Mouse (Mus musculus) kidney, embryonic 14.5 days (tissue): Measurements from ENCODE around the gene Tipin. TPM values are rescaled to one million over a fixed set of nuclear protein-coding genes. Genes with fewer than 3 reads are reported as not detected.

Experiments
- ATAC-seq: fragments of 200-750 bp; cut with Nextera tagmentation; 2 replicates; pipeline ENCODE4 v1.8.0; 2017; ENCODE audit warnings: moderate number of reproducible peaks, mild to moderate bottlenecking, moderate TSS enrichment, moderate library complexity; ENCODE audit not compliant: low FRiP score, low TSS enrichment
- H3K27ac ChIP-seq: fragments of 300-500 bp; sonication (generic); 2 replicates; pipeline ENCODE4 v1.5.1; 2014; ENCODE audit warnings: low read depth, mild to moderate bottlenecking, low read length, moderate library complexity, mixed read lengths
- H3K27me3 ChIP-seq: fragments of 300-500 bp; sonication (generic); 2 replicates; pipeline ENCODE4 v1.6.1; 2014; ENCODE audit warnings: mild to moderate bottlenecking, low read length; ENCODE audit not compliant: control insufficient read depth, insufficient read depth
- H3K36me3 ChIP-seq: fragments of 300-500 bp; sonication (generic); 2 replicates; pipeline ENCODE4 v1.6.1; 2014; ENCODE audit warnings: low read length, mixed read lengths; ENCODE audit not compliant: control insufficient read depth, insufficient read depth
- H3K4me1 ChIP-seq: fragments of 300-500 bp; sonication (generic); 2 replicates; pipeline ENCODE4 v1.6.1; 2014; ENCODE audit warnings: low read length, mixed read lengths; ENCODE audit not compliant: control insufficient read depth, insufficient read depth
- H3K4me2 ChIP-seq: fragments of 300-500 bp; sonication (generic); replicated peaks from 2 replicates; pipeline ENCODE4 v1.6.1; 2014; ENCODE audit warnings: low read depth, mild to moderate bottlenecking, low read length
- H3K4me3 ChIP-seq: fragments of 300-500 bp; sonication (generic); 2 replicates; pipeline ENCODE4 v1.5.1; 2014; ENCODE audit warnings: mild to moderate bottlenecking, low read length
- H3K9ac ChIP-seq: fragments of 300-500 bp; sonication (generic); 2 replicates; pipeline ENCODE4 v1.6.1; 2014; ENCODE audit warnings: low read depth, mild to moderate bottlenecking, low read length, moderate library complexity
- H3K9me3 ChIP-seq: fragments of 300-500 bp; sonication (generic); 2 replicates; pipeline ENCODE4 v1.6.1; 2016; ENCODE audit warnings: low read length; ENCODE audit not compliant: control insufficient read depth
- WGBS: fragments of 180-500 bp; shearing (Covaris S2); extraction: QIAGEN DNeasy Blood & Tissue Kit; methylation state at CpG from one replicate; pipeline ENCODE4 v1.1.7; 2014; 5-methylcytosine and 5-hydroxymethylcytosine counted together
- polyA plus RNA-seq: library from polyadenylated mRNA; unstranded; fragments of >200 nt; fragmentation: Nextera tagmentation; extraction: Ambion mirVana; gene quantifications from 2 replicates; pipeline ENCODE4 v1.2.1, GENCODE M21; 2014

The Tipin gene
- polyA plus RNA-seq, result 279 and 325 TPM in 2 replicates

GRCm38 (mm10) chr9:64281105-64281780, at the start of gene Tipin:
Tipin (plus strand) TSS chr9:64281581.
- H3K4me3 ChIP-seq, result peak within 1 kb of the TSS; percentile 92
- H3K4me1 ChIP-seq, result peaks cover 5% of the 10 kb centered on the region
- peak within 1 kb of the TSS; percentile 95 for H3K9ac ChIP-seq
- H3K36me3 ChIP-seq, result no peaks in the 10 kb centered on the region
- H3K4me2 ChIP-seq, result peak within 1 kb of the TSS; percentile 66
- 2% methylated on average over 46 of the region's 46 CpGs for WGBS
- H3K27ac ChIP-seq, result peak within 1 kb of the TSS; percentile 94
- H3K9me3 ChIP-seq, result no peaks in the 10 kb centered on the region
- no peaks in the 10 kb centered on the region for H3K27me3 ChIP-seq
- ATAC-seq, result peak; percentile 94

DNA sequence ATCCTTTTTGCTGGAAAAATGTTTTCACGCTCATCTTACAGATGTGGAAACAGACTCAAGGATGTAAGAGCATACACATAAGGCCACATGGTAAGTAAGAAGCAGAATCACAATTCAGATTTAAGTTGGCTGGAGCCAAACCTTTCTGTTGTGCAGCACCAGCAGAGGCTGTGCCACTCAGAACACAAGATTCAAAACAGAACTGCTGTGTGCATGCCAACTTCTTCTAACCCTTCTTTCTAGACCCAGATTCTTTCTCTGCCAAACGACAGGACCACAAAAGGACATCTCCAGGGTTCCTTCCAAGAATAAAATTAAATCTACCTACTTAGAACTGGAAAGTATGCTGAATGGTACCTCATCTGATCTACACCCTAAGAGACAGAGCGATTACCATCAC, 49.7 kb upstream of the Tipin start:
- Histone ChIP-seq H3K36me3 (no peaks in the 10 kb centered on the region), H3K4me3 (no peak overlapping the region), H3K4me2 (no peak overlapping the region), H3K4me1 (peaks cover 47% of the 10 kb centered on the region), H3K9me3 (no peaks in the 10 kb centered on the region), H3K27me3 (no peaks in the 10 kb centered on the region), H3K9ac (no peak overlapping the region), H3K27ac (peak overlapping the region; percentile 38; the same call in 1 of the 2 replicates)
- ATAC-seq, result no peak
- 86% methylated on average over 3 of the region's 3 CpGs for WGBS

DNA sequence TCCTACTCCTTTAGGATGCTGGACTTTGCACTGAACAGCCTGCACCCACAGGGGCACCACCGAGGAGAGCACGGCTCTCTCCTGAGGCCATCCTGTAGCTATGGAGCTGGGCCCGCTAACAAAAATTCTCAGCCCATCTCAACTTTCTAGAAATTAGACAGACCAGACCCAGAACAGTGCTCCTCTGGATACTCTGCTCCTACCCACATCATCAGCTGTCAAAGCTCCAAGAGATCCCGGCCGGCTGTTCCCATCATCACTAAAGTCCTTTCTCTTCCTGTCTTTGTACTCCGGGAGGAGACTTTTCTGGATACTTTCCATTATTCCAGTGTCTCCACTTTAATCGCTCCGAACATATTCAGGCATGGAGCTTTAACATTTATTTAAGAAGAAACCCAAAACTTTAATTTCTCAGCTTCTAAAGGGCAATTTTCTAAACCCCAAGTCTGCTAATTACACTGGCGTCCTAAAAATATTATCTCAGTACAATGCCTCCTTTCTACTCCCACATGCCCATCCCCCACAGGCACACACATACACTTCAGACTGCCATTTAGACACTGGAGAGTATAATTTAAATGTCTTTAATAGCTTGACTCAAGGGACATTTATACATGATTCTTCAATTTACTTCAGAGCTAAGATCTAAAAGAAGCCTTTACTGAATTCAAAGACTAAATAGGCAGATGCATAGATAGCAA, 49.0 kb upstream of the Tipin start:
- Histone ChIP-seq H3K9me3 (no peaks in the 10 kb centered on the region), H3K4me1 (peaks cover 47% of the 10 kb centered on the region), H3K4me3 (no peak overlapping the region), H3K9ac (no peak overlapping the region), H3K27ac (peak overlapping the region; percentile 38; the same call in 1 of the 2 replicates), H3K4me2 (no peak overlapping the region), H3K27me3 (no peaks in the 10 kb centered on the region), H3K36me3 (no peaks in the 10 kb centered on the region)
- peak; percentile 61; the same call in 1 of the 2 replicates for ATAC-seq
- WGBS, result 44% methylated on average over 9 of the region's 9 CpGs

- peak; percentile 66; the same call in 1 of the 2 replicates for ATAC-seq
- H3K36me3 ChIP-seq, result no peaks in the 10 kb centered on the region
- H3K9ac ChIP-seq, result no peak overlapping the region
- no peak overlapping the region for H3K4me3 ChIP-seq
- 36% methylated on average over 5 of the region's 5 CpGs for WGBS
- H3K27me3 ChIP-seq, result no peaks in the 10 kb centered on the region
- H3K9me3 ChIP-seq, result no peaks in the 10 kb centered on the region
- H3K4me1 ChIP-seq, result peaks cover 42% of the 10 kb centered on the region
- peak overlapping the region; percentile 72; the same call in 1 of the 2 replicates for H3K27ac ChIP-seq
- H3K4me2 ChIP-seq, result no peak overlapping the region
Measured at GRCm38 (mm10) chr9:64233656-64234055, 47.7 kb upstream of the Tipin start.

DNA sequence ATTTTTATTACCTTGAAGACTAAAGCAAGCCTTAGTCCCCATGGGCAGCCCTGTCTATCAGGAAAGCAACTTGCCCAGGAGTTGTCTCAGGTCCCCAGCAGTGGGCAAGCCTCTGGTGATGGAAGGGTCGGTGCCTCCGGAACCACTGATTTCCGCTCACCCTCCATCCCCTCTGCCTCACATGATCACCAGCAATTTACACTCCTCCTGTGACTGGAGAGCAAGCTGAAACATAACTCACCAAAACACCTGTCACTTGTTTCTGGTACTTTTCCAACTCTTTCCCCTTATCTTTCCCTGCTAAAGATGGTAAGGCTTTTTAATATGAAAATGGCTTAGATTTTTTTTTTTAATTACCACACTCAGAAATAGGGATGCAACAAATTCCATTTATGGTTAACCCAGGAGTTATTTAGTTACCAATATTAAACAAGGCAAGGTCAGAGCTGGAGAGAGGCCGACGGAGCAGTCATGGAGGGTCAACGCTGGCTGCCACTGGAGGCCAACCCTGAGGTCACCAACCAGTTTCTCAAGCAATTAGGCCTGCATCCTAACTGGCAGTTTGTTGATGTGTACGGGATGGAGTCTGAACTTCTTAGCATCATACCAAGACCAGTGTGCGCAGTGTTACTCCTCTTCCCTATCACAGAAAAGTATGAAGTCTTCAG, 46.5 kb upstream of the Tipin start, which contains the start of gene Uchl4:
TSS of gene Uchl4 (plus strand) at position 434 of the 668 bp plus-strand sequence.
- no peaks in the 10 kb centered on the region for H3K27me3 ChIP-seq
- WGBS, result 52% methylated on average over 8 of the region's 8 CpGs
- no peaks in the 10 kb centered on the region for H3K36me3 ChIP-seq
- no peaks in the 10 kb centered on the region for H3K9me3 ChIP-seq
- no peak within 1 kb of the TSS for H3K9ac ChIP-seq
- no peak within 1 kb of the TSS for H3K4me2 ChIP-seq
- peak within 1 kb of the TSS; percentile 72; the same call in 1 of the 2 replicates for H3K27ac ChIP-seq
- 0 out of 2 replicates have a peak, but pooled peaks have one; percentile 36 for ATAC-seq
- H3K4me1 ChIP-seq, result peaks cover 41% of the 10 kb centered on the region
- no peak within 1 kb of the TSS for H3K4me3 ChIP-seq

- no peak overlapping the region for H3K27ac ChIP-seq
- WGBS, result 98% methylated on average over 7 of the region's 7 CpGs
- H3K36me3 ChIP-seq, result no peaks in the 10 kb centered on the region
- H3K27me3 ChIP-seq, result no peaks in the 10 kb centered on the region
- H3K4me1 ChIP-seq, result peaks cover 42% of the 10 kb centered on the region
- H3K4me2 ChIP-seq, result no peak overlapping the region
- no peak for ATAC-seq
- no peaks in the 10 kb centered on the region for H3K9me3 ChIP-seq
- H3K9ac ChIP-seq, result no peak overlapping the region
- no peak overlapping the region for H3K4me3 ChIP-seq
Measured at GRCm38 (mm10) chr9:64236056-64236455, 45.3 kb upstream of the Tipin start.

GRCm38 (mm10) chr9:64240116-64240515, 41.3 kb upstream of the Tipin start:
- H3K4me3 ChIP-seq, result no peak overlapping the region
- H3K36me3 ChIP-seq, result no peaks in the 10 kb centered on the region
- H3K9me3 ChIP-seq, result no peaks in the 10 kb centered on the region
- 53% methylated on average over 2 of the region's 2 CpGs for WGBS
- no peaks in the 10 kb centered on the region for H3K27me3 ChIP-seq
- H3K9ac ChIP-seq, result no peak overlapping the region
- ATAC-seq, result no peak
- H3K4me1 ChIP-seq, result peaks cover 9% of the 10 kb centered on the region
- H3K27ac ChIP-seq, result no peak overlapping the region
- H3K4me2 ChIP-seq, result no peak overlapping the region

DNA sequence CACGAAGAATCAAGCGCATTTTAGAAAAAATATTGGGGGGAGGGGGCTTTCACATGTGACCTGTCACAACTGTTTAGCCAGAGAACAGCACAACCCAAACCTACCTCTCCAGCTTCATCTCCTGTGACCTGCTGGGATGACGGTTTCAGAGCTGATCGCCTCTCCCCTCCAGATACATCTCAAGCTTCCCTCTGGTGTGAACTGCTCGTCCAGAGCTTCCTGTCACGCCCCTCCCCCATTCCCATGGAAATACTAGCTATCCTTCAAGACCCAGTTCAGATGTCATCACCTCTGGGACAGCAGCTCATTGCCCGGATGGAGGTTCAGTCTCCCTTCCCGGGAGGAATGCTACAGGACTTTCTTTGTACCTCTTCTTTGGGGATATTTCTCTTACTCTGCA, 40.7 kb upstream of the Tipin start:
- H3K9me3 ChIP-seq, result no peaks in the 10 kb centered on the region
- no peak overlapping the region for H3K4me3 ChIP-seq
- no peak overlapping the region for H3K9ac ChIP-seq
- no peak overlapping the region; the same call in 1 of the 2 replicates for H3K4me2 ChIP-seq
- H3K27me3 ChIP-seq, result no peaks in the 10 kb centered on the region
- no peak overlapping the region; the same call in 1 of the 2 replicates for H3K27ac ChIP-seq
- peak; percentile 55; the same call in 1 of the 2 replicates for ATAC-seq
- 26% methylated on average over 8 of the region's 8 CpGs for WGBS
- peaks cover 8% of the 10 kb centered on the region for H3K4me1 ChIP-seq
- no peaks in the 10 kb centered on the region; the same call in 1 of the 2 replicates for H3K36me3 ChIP-seq
